Mouse (Mus musculus): ENCODE results near the gene Ifitm10.
"Not testable (repeated sequence)": the region's sequence is repeated elsewhere in the genome, so short reads cannot be mapped to it uniquely, and the experiment has no call there.

Ifitm10 gene

DNA sequence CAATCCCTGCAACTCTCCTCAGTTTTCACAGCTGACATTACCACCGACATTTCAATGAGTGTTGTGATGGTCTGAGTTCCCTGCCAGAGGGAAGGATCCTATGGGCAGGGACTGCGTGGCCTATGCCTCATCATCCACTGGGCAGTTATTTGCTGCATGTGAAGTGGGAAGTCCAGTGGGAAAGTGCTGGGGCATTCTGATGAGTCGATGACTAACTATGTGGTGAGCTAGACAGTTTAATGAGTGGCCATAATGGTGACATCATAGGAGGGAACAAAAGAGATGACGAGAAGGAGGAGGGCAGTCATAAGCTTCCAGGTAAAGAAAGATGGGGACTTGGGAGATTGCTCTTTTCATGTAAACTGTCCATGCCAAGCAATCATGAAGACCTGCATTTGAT lies 10.4 kb downstream of the Ifitm10 start:
- no peak for DNase-seq (ENCODE audit: low spot score)

DNA sequence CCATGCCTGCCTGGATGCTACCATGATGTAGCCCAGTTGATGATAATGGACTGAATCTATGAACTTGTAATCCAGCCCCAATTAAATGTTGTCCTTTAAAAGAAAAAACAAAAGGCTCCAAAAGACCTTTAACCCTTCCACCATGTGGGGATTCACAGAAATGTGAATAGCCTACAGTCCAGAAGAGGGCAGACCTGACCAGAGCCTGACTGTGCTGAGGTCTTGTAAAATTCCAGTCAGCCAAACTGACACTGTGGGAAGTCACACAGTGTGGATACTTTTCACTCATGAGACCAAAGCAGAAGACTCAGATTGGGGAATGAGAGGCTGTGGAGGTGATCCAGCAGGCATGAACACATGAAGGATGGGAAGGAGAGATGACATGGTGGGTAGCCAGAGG lies 12.8 kb downstream of the Ifitm10 start:
- no peak for DNase-seq (ENCODE audit: low spot score)

DNA sequence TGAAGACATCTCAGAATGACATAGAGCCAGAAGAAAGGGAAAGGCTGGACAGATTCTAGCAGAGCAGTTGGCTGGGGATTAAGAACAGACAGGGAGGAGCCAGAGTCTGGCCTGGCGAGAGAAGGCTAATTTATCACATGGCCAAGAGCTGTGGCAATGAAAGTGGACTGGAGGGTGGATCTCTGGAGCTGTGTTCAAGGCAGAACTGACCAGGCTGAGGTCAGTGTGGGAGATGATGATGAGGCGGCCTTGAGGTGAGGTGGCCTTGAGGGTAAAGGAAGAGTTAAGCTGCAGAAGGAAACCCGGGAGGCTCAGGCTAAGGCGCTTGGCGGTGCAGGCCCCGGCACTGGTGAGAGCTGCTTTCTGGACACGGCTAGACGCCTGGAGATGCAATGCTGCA lies 14.4 kb downstream of the Ifitm10 start:
- DNase-seq (ENCODE audit: low spot score) = no peak

DNA sequence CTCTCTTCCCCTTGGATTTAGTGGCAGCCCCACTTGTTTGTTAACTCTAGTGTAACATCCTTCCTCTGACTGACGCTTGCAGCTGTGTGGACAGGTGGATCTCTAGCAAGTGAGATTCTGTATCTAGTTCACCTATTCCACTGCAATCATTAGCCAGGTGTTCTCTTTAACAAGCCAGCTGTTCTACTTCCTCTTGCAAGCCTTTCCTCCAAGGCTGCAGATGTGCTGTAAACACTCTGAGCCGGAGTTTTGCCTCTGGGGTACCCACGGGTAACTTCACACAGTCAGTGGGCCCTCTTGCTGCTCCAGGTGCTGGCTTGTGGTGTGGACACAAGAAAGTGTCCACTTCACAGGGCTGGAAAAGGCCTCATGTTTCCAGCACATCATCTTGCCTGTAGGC lies 16.0 kb downstream of the Ifitm10 start:
- no peak for DNase-seq (ENCODE audit: low spot score)

DNA sequence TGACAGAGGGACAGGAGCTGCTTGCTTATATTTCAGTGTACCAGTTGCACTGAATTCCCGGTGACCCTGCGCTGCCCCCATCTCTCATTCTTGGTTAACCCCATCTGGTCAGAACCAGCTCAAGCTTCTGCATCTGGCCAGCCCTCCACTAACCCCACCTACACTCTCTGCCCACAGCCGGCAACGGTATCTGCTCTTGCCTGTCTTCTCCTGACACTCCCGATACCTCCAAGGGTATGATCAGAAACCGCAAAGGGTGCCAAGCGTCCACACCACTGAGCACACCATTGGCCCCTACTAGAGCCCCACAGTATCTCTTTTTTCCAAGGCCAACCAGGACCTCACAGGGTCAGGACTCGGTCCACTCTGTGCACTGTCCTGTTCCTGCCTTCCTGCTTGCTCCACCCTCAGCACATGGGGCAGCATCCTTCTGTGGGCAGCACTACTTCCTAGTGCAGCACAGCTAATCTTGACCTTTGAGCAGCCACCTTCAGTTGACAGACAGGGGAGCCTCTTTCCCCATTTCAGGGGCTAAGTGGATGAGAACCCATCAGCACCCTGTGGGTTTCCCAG lies 18.8 kb downstream of the Ifitm10 start:
- no peak for DNase-seq (ENCODE audit: low spot score)

DNA sequence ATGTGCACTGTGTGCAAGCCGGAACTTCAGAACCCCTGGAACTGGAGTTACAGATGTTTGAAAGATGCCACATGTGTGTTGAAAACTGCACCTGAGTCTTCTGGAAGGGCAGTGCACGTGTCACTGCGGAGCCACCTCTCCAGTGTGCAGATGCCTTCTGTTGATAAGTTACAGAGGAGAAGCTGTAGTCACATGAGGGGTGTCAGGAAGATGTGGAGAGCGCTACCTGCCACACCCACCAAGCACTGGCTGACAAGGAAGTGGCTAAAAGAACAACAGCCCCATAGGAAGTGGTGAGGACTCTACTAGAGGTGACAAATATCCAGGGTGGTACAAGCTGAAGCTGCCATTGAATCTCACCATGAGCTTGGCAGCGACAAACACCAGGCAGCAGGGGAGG lies 19.7 kb downstream of the Ifitm10 start:
- no peak for DNase-seq (ENCODE audit: low spot score)

DNA sequence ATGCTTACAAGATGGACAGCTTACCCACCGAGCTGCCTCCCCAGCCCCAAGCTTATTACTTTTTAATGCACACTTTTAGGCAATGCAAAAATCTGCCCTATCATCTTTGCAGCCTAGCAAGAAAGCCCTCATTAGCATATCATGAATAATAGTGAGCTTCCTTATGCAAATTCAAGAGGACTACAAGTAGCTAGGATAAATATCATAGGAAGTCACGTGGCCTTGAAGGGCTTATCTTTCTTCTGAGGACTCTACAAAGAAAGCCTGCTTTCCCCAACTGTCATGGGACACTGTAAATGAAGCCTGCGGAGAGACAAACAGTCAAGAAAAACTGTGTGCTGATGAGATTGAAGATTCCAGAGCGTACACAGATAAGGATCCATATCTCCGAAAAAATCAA lies 22.0 kb downstream of the Ifitm10 start:
- DNase-seq (ENCODE audit: low spot score) = no peak

DNA sequence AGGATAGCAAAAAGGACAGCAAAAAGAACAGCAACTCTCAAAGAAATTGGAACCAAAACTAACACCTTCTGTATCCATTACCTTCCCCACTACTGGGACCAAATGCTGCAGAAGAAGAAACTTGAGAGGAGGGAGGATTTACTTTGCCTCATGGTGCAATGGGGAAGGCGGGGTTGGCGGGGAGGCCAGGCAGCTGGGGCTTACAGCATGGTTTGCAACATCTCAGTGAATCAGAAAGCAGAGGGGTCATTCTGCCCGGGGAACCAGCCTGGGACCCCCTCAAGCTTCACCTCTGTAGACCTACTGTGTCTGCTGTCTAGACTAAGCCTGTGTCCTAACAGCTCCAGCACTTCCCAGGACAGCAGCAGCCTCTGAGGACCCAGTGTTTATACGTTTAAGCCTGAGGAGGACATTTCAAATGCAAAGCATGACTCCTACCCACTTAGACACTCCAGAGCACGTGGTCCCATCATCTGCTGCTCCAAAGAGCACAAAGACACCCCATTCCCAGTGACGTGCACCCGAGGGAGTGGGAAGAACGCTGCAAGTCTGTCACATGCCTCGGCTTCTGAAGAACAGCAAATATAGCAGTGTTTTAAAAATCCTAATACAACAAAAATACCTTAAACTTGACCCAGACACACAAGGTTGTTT lies 24.1 kb downstream of the Ifitm10 start:
- DNase-seq (ENCODE audit: low spot score) = no peak

DNA sequence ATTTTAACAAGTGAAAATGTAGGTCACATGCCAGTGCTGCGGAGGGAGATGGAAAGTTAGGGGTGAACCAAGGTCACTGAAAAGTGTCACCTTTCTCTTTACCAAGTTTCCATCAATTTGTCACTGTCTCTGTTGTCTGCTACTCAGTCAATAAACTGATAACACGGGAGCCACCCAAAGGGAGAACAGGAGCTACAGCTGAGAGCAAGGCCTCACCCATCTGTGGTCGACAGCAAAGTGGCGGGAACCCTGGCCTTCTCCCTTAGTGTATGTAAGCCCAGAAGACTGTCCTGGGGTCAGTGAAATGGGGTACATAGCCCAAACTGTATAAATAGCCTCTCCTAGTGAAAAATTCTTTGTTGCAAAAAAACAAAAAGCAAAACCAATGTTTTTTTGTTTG lies 26.0 kb downstream of the Ifitm10 start:
- no peak for DNase-seq (ENCODE audit: low spot score)

DNA sequence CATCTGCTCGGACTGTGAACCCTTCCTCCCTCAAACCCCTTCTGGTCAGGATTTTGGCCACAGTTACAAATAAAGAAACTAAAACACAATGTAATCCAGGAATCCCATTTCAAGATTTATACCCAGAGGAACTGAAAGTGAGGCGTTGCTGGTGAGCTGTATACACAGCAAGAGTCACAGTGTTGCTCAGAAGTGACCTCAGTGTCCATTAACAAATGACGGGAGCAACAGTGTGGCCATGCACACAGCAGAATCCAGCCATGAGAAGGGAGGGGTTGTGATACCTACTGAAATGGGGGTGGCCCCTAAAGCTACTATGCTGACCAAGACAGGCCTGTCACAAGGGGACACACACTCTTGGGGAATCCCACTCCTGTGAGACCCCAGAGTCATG lies 31.3 kb downstream of the Ifitm10 start:
- DNase-seq (ENCODE audit: low spot score) = no peak

DNA sequence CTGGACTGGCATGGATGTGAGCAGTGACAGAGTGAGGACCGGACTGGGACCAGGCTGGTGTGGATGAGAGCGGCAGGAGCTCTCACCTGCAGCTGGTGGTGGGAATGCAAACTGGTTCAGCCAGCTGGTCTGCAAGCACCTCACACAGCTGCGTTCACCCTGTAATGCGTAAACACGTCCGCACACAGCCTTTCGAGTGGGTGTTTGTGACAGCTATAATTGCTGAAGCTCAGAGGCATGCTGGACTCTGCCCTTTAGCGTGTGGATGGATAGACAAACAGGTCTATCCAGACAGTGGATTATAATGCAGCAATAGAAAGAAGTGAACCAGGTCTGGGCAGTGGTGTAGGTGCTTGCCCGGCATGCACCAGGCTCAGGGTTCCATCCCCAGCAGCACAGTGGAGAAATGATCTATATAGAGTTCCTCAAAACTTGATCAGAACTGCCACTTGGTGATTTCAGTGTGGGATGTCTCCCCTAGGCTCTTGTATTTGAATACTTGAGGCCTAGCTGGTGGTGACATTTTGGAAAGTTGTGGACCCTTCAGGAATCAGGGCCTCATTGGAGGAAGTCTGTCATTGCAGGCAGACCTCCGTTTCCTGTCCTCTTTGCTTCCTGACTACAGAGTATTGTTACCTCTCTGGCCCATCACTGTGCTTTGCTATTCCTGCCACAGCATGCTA lies 31.8 kb downstream of the Ifitm10 start:
- no peak for DNase-seq (ENCODE audit: low spot score)

DNA sequence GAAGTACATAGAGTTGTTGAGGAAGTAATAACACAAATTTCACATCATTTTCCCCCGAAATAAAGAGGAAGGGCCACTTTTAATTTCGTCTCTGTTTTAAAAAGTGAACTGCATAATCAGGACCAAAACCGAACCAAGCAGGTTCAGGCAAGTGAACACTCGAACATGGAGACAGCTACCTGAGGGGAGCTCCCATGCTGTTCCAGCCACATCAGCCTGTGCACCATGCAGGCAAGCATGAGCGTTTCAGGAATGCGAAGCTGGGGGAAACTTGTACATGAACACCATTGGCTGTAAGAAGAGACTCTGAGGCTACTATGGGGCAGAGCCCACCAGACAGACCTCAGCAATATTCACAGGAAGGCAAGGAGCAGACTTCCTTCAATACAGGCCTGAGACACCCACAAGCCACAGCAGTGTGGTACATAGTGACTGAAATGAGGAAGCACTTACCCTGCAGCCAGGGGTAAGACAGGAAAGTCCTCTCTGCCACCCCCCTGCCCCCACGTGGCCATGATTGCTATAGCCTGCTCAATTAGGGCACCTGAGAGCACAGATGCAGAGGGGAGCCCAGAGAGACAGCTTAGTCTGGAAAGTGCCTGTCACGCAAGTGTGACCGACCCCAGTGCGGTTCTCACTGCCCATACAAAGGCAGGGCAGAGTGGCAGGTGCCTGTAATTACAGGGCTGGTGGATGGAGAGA lies 33.1 kb downstream of the Ifitm10 start:
- no peak for DNase-seq (ENCODE audit: low spot score)

DNA sequence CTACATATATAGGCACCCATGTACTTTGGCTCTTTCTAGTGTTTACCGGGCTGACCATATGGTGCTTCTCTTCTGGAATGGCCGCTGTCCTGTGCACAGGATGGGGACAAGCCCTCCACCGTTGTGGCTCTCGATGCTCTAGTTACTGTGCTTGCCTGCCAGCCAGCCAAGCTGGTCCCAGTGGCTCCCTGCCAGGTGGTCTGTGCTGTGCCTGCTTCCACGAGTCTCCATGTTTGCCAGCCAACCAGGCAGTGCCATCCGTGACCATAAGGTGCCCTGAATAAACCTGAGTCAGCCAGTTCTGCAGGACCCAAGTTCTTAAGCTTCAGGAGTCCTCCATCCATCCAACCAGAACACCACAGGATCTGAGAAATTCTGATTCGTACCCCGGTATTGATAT lies 38.4 kb downstream of the Ifitm10 start:
- DNase-seq (ENCODE audit: low spot score) = no peak

DNA sequence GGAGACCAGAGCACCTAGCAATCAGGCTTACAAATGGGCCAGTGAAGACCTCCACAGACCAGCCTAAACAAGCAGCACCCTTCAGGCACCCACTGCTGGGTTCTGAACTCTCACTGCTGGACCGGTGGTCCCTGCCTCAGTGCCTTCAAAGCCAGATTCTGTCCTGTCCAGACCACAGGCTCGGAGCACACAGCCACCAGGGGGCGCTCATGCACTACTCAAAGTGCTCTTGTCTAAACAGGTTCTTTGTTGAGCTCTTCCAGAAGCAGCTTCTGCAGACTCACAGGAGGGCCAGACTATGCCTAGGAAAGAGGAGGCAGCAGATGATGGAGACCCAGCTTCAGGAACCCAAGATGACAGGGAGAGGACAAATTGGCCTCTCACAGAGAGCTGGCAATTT lies 39.3 kb downstream of the Ifitm10 start:
- peak; percentile 49 for DNase-seq (ENCODE audit: low spot score)

DNA sequence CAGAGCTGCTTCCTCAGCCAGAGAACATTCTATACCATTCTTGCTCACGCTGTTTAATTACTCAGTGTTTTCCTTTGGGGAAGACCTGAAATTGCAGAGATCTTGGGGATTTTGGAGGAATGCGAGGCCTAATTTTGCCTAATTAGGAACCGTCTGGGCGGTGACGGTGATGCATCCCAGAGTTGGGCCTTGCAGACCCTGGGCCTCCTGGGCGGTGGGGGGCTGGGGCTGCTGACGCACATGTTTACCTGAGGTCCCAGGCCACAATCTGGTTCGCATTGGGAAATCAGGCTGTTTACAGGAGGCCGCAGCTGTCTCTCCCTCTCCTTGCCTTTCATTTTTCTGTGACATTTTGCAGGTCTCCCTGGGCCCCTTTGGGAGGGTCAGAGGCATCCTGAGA lies 40.8 kb downstream of the Ifitm10 start:
- not testable (repeated sequence) for DNase-seq (ENCODE audit: low spot score)

DNA sequence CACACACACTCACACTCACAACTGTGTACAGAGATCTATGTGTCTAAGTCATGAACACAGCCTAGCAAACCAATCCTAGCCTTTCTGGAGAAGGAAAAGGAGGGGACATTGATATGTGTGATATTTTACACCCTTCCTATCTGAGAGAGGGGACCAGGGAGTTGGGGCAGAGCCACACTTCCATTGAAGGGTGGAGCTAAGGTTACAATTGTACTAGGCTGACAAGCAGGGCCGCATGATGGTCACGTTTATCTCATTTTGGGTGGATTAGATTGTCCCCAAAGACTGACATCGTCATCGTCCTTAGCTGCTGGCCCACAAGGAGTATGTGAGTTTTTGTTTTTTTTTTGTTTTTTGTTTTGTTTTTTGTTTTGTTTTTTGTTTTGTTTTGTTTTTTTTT lies 42.3 kb downstream of the Ifitm10 start:
- DNase-seq (ENCODE audit: low spot score) = no peak

DNA sequence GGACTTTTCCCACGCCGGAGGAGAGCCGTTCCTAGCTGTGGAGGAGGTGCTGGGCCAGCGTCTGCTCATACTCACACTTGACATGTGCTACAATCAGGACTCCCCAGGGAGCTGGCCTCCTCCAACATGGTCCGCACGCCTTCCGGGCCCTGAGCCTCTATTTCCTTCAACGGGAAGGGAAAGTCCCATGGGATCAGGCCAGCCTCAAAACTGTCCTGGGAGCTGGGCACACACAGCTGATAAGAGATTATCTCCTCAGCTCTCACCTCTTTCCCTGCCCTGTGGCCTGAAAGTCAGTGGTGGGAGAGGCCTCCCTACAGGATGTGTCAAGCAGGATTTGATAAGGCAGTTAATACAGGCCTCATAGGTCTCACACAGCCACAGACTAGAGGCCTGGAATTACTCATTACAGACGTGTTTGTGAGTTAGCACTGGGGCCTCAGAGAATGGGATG lies 43.3 kb downstream of the Ifitm10 start:
- no peak for DNase-seq (ENCODE audit: low spot score)

DNA sequence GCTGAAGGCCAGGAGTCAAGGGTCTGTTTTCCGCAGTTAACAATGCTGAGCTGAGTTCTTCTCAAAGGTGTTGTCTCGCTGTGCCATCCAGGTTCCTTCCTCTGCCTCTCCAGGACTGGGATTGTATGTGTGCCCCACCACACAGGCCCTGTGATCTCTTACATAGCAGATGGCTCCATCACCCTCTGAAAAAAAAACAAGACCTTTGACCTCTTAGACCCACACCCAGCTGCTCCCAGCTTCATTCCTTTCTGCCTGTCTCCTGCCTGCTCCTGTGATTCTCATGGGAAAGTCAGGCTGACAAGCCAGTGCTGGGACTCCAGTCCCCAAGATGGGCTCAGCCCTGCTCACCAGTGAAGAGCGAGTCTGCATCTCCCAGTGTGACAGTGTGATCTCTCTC lies 45.0 kb downstream of the Ifitm10 start:
- no peak for DNase-seq (ENCODE audit: low spot score)

DNA sequence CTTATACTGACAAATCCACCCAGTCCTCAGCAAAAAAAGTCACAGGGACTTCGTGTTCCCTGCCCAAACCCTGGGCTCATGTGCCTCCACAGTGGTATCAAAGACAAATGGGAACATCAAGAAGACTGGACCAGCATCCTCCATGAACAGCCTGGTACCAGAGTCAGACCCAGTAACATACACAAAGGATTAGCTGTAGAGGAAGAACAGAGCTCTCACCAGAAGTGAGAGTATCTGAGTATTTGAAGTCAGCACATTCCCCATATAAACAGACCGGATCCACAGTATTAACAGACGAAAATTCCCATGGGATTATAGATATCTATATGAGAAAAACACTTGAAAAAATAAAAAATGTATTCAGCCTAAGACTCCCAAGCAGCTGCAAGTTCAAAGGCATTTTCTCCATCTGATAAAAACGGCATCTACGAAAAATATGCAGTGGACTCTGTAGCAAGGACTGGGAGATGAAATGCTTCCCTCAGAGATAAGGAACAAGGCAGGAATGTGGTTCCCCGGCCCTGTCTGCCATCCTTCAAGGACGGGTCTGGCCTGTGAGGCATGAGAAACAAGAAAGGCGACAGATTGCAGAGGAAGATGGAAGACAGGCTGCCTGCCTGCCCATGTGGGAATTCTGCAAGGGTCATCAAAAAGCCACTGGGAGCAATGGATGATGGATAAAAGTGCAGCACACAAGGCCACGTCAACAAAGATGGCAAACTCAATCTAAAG lies 46.7 kb downstream of the Ifitm10 start:
- DNase-seq (ENCODE audit: low spot score) = peak; percentile 42

DNA sequence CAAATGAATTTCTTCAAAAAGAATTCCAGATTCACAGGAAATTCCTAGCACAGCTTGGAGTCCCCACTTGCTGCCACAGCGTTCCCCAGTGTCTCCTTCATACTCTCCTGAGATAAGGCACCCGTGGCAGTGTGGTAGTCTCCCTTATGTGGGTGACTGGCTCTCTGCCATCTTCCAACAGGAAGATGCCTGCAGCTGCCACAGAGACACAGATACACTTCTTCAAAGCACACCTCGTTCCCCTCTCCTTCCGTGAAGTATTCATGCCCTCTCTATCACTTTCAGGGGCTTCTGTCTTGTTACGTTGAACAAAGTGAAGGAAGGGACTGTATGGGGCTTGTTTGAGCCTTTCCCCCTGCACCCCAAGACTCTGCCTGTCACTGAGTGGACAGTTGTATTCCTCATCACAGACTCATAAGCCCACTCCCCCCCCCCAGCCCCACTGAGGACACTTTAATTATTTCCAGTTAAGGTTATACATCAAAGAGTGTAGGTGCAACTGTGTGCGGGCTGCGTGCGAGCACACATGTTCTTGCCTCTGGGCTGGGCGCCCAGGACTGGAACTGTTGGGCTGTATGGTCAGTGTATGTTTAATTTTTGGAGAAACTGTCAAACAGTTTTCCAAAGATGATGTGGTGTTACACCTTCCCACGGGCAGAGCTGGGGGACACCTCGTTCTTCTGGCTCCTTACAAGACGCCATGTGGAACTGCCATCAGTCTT lies 50.0 kb downstream of the Ifitm10 start:
- DNase-seq (ENCODE audit: low spot score) = no peak

DNA sequence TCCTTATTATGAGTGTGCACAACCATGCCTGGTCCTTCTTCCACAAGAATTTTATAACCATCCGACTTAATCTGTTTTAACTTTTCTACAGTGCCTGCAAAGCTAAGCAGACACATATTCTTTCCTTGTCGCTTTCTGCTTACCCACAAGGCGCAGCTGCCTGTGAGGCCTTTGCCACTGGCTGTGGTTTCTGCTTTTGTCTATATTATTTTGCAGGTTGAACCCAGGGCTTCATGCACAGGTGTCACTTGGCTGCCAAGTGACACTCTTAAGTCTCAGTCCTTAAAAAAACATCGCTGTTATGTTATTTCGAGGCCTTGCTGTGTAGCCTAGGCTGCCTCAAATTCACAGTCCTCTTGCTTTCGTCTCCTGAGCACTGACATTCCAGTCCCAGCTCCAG lies 50.9 kb downstream of the Ifitm10 start:
- no peak for DNase-seq (ENCODE audit: low spot score)
